Mouse (Mus musculus): ENCODE data around the gene Dnase2a. TPM values are rescaled to one million over a fixed set of nuclear protein-coding genes. Genes with fewer than 3 reads are reported as not detected.
"Not testable (repeated sequence)": the region's sequence is repeated elsewhere in the genome, so short reads cannot be mapped to it uniquely, and the experiment has no call there.

Dnase2a gene
- total RNA-seq, 2 experiments from 2014 or later: 32.7 to 78.4 TPM

DNA sequence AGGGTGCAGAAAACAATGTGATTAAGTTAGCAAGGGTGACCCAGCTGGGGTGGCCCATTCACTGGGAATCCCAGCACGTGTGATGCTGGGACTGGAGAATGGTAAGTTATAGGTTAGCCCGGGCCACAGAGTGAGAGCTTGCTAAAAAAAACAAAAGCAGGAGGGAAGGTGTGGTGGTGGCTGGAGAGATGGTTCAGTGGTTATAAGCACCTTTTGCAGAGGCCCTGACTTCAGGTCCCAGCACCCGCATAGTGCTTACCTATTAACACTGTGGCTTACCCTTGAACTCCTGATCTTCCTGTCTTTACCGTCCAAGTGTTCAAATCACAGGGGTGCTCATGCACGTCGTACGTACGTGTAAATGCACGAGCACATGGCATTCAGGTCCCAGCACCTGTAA, 1.3 kb upstream of the Dnase2a start:
- no peak for ATAC-seq (replicated peaks; ENCODE audit: low FRiP score, poor library complexity, severe bottlenecking)

GRCm38 (mm10) chr8:84907493-84907892, 867 bp upstream of the Dnase2a start:
- no peak for ATAC-seq (replicated peaks; ENCODE audit: low FRiP score, poor library complexity, severe bottlenecking)

DNA sequence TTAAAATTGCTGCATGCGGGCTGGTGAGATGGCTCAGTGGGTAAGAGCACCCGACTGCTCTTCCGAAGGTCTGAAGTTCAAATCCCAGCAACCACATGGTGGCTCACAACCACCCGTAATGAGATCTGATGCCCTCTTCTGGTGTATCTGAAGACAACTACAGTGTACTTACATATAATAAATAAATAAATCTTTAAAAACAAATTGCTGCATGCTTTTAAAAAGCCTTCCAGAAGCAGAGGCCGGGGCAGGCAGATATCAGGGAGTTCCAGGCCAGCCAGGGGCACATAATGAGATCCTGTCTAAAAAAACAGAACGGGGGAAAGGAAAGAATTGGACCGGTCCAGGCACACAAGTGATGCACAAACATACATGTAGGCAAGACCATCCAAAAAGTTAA, 381 bp upstream of the Dnase2a start:
- not testable (repeated sequence) for ATAC-seq (replicated peaks; ENCODE audit: low FRiP score, poor library complexity, severe bottlenecking)

DNA sequence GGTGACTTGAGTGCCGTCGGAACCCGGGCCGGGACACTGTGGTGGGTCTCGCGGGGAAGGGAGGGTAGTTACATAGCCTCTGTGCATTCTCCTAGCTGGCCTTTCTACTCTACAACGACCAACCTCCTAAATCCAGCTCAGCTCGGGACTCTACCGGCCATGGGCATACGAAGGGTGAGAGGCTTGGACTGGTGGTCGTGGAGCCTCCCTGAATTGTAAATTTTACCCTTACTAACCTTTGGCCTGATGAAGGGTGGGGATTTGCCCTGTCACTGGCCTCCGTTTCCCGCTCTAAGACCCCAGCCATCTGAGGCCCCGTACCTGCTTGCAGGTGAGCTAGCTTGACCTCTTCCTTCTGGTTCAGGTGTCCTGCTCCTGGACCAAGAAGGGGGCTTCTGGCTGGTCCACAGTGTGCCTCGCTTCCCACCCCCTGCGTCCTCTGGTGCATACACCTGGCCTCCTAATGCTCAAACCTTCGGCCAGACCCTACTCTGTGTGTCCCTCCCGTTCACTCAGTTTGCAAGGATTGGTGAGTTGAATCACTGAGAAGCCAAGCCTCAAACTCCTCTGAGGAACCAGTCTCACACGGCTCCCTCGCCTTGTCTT, 905 bp downstream of the Dnase2a start:
- no peak for ATAC-seq (replicated peaks; ENCODE audit: low FRiP score, poor library complexity, severe bottlenecking)

GRCm38 (mm10) chr8:84909949-84910348, 1.6 kb downstream of the Dnase2a start:
- peak; percentile 46 for ATAC-seq (replicated peaks; ENCODE audit: low FRiP score, poor library complexity, severe bottlenecking)

- ATAC-seq (replicated peaks; ENCODE audit: low FRiP score, poor library complexity, severe bottlenecking): no peak
These were observed 2.2 kb downstream of the Dnase2a start for GRCm38 (mm10) chr8:84910551-84910950.

DNA sequence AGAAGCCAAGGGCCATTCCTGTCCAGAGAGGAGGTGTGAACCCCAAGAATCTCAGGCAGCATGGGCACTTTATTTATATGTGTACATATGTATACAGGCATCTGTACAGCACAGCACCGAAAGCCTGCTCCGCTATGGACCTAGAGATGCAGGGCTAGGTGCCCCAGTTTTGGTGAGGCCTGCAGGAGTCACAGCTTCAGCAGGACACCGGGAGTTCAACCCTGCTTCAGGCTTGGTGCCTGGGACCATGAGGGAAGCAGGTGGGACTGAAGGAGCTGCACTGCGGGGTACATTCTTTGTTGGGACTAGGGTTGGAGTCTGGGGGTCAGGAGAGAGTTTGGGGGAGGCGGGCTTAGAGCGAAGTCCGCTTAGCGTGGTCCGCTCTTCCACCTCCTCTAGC, 3.5 kb downstream of the Dnase2a start:
- ATAC-seq (replicated peaks; ENCODE audit: low FRiP score, poor library complexity, severe bottlenecking): no peak

DNA sequence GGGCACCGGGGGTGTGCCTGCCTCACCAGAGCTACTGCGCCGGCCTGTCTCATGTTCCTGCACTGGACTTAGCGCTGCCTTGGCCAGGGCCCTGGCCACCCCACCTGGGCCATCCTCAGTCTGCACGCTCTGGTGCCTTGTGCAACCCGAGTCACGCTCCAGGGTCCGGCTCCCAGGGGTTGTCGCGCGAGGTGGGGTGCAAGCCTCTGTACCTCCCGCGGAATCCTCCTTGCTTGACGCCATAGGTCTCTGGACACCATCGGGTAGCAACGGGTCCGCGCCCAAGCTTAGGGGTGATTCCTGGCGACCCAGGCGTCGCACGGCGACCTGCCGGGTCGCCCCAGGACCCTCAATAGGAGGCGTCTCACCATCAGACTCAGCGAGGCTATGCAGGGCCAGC, 4.0 kb downstream of the Dnase2a start:
- no peak for ATAC-seq (replicated peaks; ENCODE audit: low FRiP score, poor library complexity, severe bottlenecking)

GRCm38 (mm10) chr8:84912895-84913501, 4.6 kb downstream of the Dnase2a start:
- ATAC-seq (replicated peaks; ENCODE audit: low FRiP score, poor library complexity, severe bottlenecking): peak; percentile 57

GRCm38 (mm10) chr8:84913502-84913900, 5.1 kb downstream of the Dnase2a start:
- no peak for ATAC-seq (replicated peaks; ENCODE audit: low FRiP score, poor library complexity, severe bottlenecking)

DNA sequence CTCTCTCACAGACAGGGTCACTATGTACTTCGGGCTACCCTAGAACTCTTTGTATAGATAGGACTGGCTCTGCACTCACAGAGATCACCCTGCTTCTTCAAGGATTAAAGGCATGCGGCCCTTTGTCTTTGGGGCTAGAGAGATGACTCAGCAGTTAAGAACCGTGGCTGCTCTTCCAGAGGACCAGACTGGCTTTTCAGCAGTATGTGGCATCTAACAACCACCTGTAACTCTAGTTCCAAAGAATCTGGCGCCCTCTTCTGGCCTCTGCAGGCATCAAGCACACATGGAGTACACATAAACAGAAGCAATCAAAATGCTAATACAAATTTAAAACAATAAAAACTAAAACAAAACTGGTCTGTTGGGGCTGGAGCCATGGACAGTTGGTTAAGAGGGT, 5.6 kb downstream of the Dnase2a start:
- ATAC-seq (replicated peaks; ENCODE audit: low FRiP score, poor library complexity, severe bottlenecking): peak; percentile 39

DNA sequence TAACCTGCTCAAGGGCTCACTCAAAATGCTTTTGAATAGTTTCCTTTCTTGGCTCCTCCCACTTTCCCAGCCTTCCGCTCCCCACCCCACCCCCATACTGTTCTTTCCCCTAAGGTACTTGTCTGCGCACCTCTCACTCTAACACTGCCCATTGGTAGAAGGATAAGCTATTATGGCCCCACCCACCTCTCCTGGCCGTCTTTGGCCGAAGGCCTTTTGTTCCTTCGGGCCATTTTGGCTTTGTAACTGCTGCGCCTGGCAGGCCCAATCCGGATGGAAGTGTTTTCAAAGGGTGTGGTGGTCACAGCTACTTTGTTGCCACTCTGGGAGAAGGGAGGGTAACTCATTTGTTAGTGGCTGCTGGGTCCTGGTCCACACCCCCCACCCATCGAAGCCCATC, 6.9 kb downstream of the Dnase2a start:
- ATAC-seq (replicated peaks; ENCODE audit: low FRiP score, poor library complexity, severe bottlenecking): no peak

- no peak for ATAC-seq (replicated peaks; ENCODE audit: low FRiP score, poor library complexity, severe bottlenecking)
These were observed 9.4 kb downstream of the Dnase2a start for GRCm38 (mm10) chr8:84917781-84918180.

- ATAC-seq (replicated peaks; ENCODE audit: low FRiP score, poor library complexity, severe bottlenecking): no peak
These were observed 10.3 kb downstream of the Dnase2a start for GRCm38 (mm10) chr8:84918646-84919045.

DNA sequence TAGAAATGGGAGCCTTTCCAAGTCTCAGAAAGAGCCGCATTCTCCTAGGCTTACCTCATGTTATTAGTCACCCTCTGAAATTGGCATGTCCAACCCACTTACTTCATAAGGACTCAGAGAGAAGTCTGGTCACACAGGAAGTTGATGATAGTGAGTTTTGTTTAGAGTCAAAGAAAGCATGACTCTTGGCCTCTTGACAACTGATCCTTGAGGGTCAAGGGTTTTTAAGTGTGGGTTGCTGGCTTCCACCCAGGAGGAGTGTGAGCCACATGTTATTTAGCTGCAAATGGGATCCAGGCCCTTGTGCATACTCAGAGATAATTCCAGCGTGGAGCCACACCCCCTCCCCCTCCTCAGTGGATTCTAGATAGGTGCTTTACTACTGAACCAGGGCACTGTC, 13.2 kb downstream of the Dnase2a start:
- ATAC-seq (replicated peaks; ENCODE audit: low FRiP score, poor library complexity, severe bottlenecking): no peak

- ATAC-seq (replicated peaks; ENCODE audit: low FRiP score, poor library complexity, severe bottlenecking): no peak
These were observed 17.2 kb downstream of the Dnase2a start for GRCm38 (mm10) chr8:84925557-84925956.

DNA sequence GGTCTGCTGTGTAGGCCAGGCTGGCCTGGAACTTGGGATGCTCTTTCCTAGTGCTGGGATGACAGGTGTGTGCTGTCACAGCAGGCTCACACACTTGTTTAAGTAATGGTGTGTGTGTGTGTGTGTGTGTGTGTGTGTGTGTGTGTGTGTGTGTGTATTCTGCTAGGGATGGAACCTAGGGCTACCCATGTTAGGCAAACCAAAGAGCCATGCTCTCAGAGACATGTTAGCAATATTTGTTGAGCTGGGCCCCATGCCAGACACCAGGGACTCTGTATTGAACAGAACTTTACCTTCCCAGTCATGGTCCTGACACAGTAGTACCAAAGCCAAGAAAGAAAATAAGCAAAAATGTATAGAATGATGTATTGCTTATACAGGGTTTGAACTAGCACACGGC, 19.2 kb downstream of the Dnase2a start:
- no peak for ATAC-seq (replicated peaks; ENCODE audit: low FRiP score, poor library complexity, severe bottlenecking)

DNA sequence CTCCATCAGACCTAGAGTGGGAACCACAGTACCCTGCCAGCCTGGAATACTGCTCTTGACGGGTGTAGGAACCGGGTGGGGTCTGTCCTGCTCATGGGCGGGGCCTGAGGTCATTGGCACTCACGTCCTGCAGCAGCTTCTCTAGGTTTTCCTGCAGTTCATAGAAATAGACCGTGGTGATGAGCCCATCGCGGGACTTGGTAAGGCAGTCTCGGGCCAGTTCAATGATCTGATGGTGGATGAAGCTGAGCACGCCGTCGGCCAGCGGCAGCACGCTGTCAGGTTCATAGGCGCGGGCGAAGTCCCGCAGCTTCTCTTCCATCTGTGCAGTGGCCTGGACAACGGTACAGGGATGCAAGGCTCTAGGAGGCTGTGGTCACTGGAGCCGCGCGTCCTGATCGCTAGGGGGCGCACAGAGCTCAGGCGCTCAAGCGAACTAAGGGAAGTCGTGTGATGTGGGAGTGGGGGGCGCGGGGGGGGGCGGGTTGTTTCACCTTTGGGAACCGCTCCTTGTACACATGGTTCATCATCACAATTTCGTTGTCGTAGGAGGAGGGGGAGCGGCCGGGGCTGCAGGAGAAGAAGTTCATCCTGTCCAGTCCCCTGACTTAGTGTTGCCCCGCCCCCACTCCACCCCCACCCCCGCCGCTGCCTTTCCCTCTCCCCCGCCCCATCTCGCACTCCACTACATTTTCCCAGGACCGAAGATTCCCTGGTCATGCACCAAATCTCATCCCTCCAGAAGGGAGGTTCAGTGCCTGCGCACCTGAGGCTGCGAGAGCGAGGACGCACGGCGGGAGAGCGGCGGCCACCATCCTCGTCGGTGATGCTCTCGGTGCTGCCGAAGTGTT, 20.3 kb downstream of the Dnase2a start:
- peak; percentile 89 for ATAC-seq (replicated peaks; ENCODE audit: low FRiP score, poor library complexity, severe bottlenecking)

- no peak for ATAC-seq (replicated peaks; ENCODE audit: low FRiP score, poor library complexity, severe bottlenecking)
These were observed 22.2 kb downstream of the Dnase2a start for GRCm38 (mm10) chr8:84930582-84930981.

GRCm38 (mm10) chr8:84933767-84934559, 25.6 kb downstream of the Dnase2a start:
- no peak for ATAC-seq (replicated peaks; ENCODE audit: low FRiP score, poor library complexity, severe bottlenecking)

Measured in erythroid progenitor cell, adult 5-6 weeks (primary cell).